Mouse (Mus musculus) MEL (cell line): Measurements from ENCODE around the gene Mrps27. TPM values are rescaled to one million over a fixed set of nuclear protein-coding genes. Genes with fewer than 3 reads are reported as not detected.

Source experiments
- DNase-seq: peaks from one replicate; pipeline ENCODE4 v3.0.0; 2011; ENCODE audit warnings: low read depth, low spot score
- H3K27ac ChIP-seq: 2 replicates; pipeline ENCODE4 v1.5.1; 2012; ENCODE audit warnings: low read depth, mild to moderate bottlenecking, control low read depth, low read length, moderate library complexity; ENCODE audit not compliant: control insufficient read depth
- H3K27me3 ChIP-seq, 2 experiments: fragments of 150-350 bp in 1 of 2; sonication (generic) in 1 of 2; 2 replicates each; pipeline ENCODE4 v1.6.1; 2012; ENCODE audit warnings: low read length in 2 of 2, mild to moderate bottlenecking in 2 of 2, improper control_type of control experiment in 1 of 2, moderate library complexity in 1 of 2; ENCODE audit not compliant: insufficient read depth in 2 of 2, control insufficient read depth in 1 of 2
- H3K36me3 ChIP-seq, 2 experiments: 2 replicates each; pipeline ENCODE4 v1.6.1; 2012 to 2014; ENCODE audit warnings: low read length in 2 of 2, improper control_type of control experiment in 1 of 2, inconsistent platforms in 1 of 2, mild to moderate bottlenecking in 1 of 2; ENCODE audit not compliant: insufficient read depth in 2 of 2, control insufficient read depth in 1 of 2
- H3K4me1 ChIP-seq, 2 experiments: fragments of 150-350 bp in 1 of 2; sonication (generic) in 1 of 2; 2 replicates each; pipeline ENCODE4 v1.6.1; 2012; ENCODE audit warnings: low read length in 2 of 2, improper control_type of control experiment in 1 of 2, mild to moderate bottlenecking in 1 of 2; ENCODE audit not compliant: insufficient read depth in 2 of 2, control insufficient read depth in 1 of 2
- H3K4me3 ChIP-seq, 2 experiments: fragments of 150-350 bp in 1 of 2; sonication (generic) in 1 of 2; 2 replicates each; pipeline ENCODE4 v1.5.1; 2012; ENCODE audit warnings: low read depth in 2 of 2, low read length in 2 of 2, mild to moderate bottlenecking in 2 of 2, moderate library complexity in 2 of 2, control low read depth in 1 of 2, improper control_type of control experiment in 1 of 2; ENCODE audit not compliant: control insufficient read depth in 1 of 2, insufficient read depth in 1 of 2
- H3K79me2 ChIP-seq: 2 replicates; pipeline ENCODE4 v1.6.1; 2012; ENCODE audit warnings: mild to moderate bottlenecking, low read length, moderate library complexity; ENCODE audit not compliant: control insufficient read depth, poor library complexity, insufficient read depth
- H3K9ac ChIP-seq: 2 replicates; pipeline ENCODE4 v1.6.1; 2012; ENCODE audit warnings: low read depth, mild to moderate bottlenecking, control low read depth, low read length, moderate library complexity; ENCODE audit not compliant: control insufficient read depth, poor library complexity, severe bottlenecking
- H3K9me3 ChIP-seq: fragments of 150-350 bp; sonication (generic); replicated peaks from 2 replicates; pipeline ENCODE4 v1.6.1; 2012; ENCODE audit warnings: mild to moderate bottlenecking, low read length, improper control_type of control experiment, moderate library complexity; ENCODE audit not compliant: insufficient read depth
- CHD1 ChIP-seq: IDR thresholded peaks from 2 replicates; pipeline ENCODE4 v1.6.1; 2012; ENCODE audit warnings: low read depth, mild to moderate bottlenecking, inconsistent platforms, low read length, improper control_type of control experiment
- E2F4 ChIP-seq: IDR thresholded peaks from 2 replicates; pipeline ENCODE4 v1.6.1; 2011; ENCODE audit warnings: low read depth, low read length, improper control_type of control experiment, borderline replicate concordance
- ETS1 ChIP-seq: IDR thresholded peaks from 2 replicates; pipeline ENCODE4 v1.6.1; 2012; ENCODE audit warnings: low read depth, mild to moderate bottlenecking, inconsistent platforms, low read length, improper control_type of control experiment, moderate library complexity
- GABPA ChIP-seq: IDR thresholded peaks from 2 replicates; pipeline ENCODE4 v1.6.1; 2012; ENCODE audit warnings: low read depth, mild to moderate bottlenecking, inconsistent platforms, low read length, improper control_type of control experiment, moderate library complexity
- GATA1 ChIP-seq: IDR thresholded peaks from 2 replicates; pipeline ENCODE4 v1.6.1; 2011; ENCODE audit warnings: low read depth, low read length, improper control_type of control experiment
- KAT2A ChIP-seq: conservative IDR thresholded peaks from 2 replicates; pipeline ENCODE4 v1.6.1; 2012; ENCODE audit warnings: low read depth, low read length, improper control_type of control experiment, inconsistent platforms
- MAFK ChIP-seq: IDR thresholded peaks from 2 replicates; pipeline ENCODE4 v1.6.1; 2011; ENCODE audit warnings: low read depth, mild to moderate bottlenecking, low read length, improper control_type of control experiment, borderline replicate concordance
- MAZ ChIP-seq: IDR thresholded peaks from 2 replicates; pipeline ENCODE4 v1.6.1; 2012; ENCODE audit warnings: low read depth, mild to moderate bottlenecking, inconsistent platforms, low read length, improper control_type of control experiment
- MEF2A ChIP-seq: IDR thresholded peaks from 2 replicates; pipeline ENCODE4 v1.6.1; 2014; ENCODE audit warnings: low read depth, mild to moderate bottlenecking, inconsistent platforms, low read length, improper control_type of control experiment; ENCODE audit not compliant: poor library complexity, insufficient replicate concordance, severe bottlenecking; ENCODE audit errors: extremely low read depth
- MYC ChIP-seq: IDR thresholded peaks from 2 replicates; pipeline ENCODE4 v1.6.1; 2011; ENCODE audit warnings: low read depth, mild to moderate bottlenecking, low read length, improper control_type of control experiment, moderate library complexity
- NELFE ChIP-seq: IDR thresholded peaks from 2 replicates; pipeline ENCODE4 v1.6.1; 2011; ENCODE audit warnings: low read depth, low read length, improper control_type of control experiment
- NRF1 ChIP-seq: IDR thresholded peaks from 2 replicates; pipeline ENCODE4 v1.6.1; 2014; ENCODE audit warnings: low read depth, mild to moderate bottlenecking, inconsistent platforms, low read length, improper control_type of control experiment, moderate library complexity; ENCODE audit not compliant: poor library complexity, insufficient read depth, severe bottlenecking
- RCOR1 ChIP-seq: IDR thresholded peaks from 2 replicates; pipeline ENCODE4 v1.6.1; 2012; ENCODE audit warnings: low read depth, mild to moderate bottlenecking, inconsistent platforms, low read length, improper control_type of control experiment
- TAL1 ChIP-seq: IDR thresholded peaks from 2 replicates; pipeline ENCODE4 v1.6.1; 2012; ENCODE audit warnings: mild to moderate bottlenecking, inconsistent platforms, low read length, moderate library complexity, mixed read lengths
- TBP ChIP-seq: IDR thresholded peaks from 2 replicates; pipeline ENCODE4 v1.8.0; 2011; ENCODE audit warnings: low read depth, low read length, improper control_type of control experiment
- TCF12 ChIP-seq: IDR thresholded peaks from 2 replicates; pipeline ENCODE4 v1.6.1; 2014; ENCODE audit warnings: low read depth, mild to moderate bottlenecking, inconsistent platforms, low read length, improper control_type of control experiment, moderate library complexity
- UBTF ChIP-seq: IDR thresholded peaks from 2 replicates; pipeline ENCODE4 v1.6.1; 2012; ENCODE audit warnings: low read depth, mild to moderate bottlenecking, inconsistent platforms, low read length, improper control_type of control experiment, moderate library complexity, borderline replicate concordance; ENCODE audit not compliant: insufficient read depth
- USF2 ChIP-seq, 2 experiments: IDR thresholded peaks; 2 replicates each; pipeline ENCODE4 v1.6.1; 2011 to 2012; ENCODE audit warnings: improper control_type of control experiment in 2 of 2, low read length in 2 of 2, borderline replicate concordance in 1 of 2, inconsistent platforms in 1 of 2, low read depth in 1 of 2, mild to moderate bottlenecking in 1 of 2; ENCODE audit not compliant: insufficient read depth in 1 of 2
- ZC3H11A ChIP-seq: IDR thresholded peaks from 2 replicates; pipeline ENCODE4 v1.6.1; 2012; ENCODE audit warnings: low read depth, mild to moderate bottlenecking, inconsistent platforms, low read length, improper control_type of control experiment
- polyA plus RNA-seq, 2 experiments: library from polyadenylated mRNA; stranded (reverse) in 1 of 2; unstranded in 1 of 2; fragments of >175 nt in 1 of 2; fragments of >200 nt in 1 of 2; gene quantifications; 2 replicates each; pipeline versions ENCODE4 v1.2.1 to v1.2.4; 2012; ENCODE audit warnings: low replicate concordance in 2 of 2, low read depth in 1 of 2; ENCODE audit not compliant: insufficient read length in 2 of 2, insufficient read depth in 1 of 2, missing spikeins in 1 of 2
- total RNA-seq: library from RNA; depleted of rRNA; stranded (reverse); fragments of 300-350 nt; gene quantifications from 2 replicates; pipeline ENCODE4 v1.2.3, GENCODE M21; 2012

The Mrps27 gene
- total and polyA plus RNA-seq, 3 experiments = 27.9 to 44.1 TPM; not detected in 1

DNA sequence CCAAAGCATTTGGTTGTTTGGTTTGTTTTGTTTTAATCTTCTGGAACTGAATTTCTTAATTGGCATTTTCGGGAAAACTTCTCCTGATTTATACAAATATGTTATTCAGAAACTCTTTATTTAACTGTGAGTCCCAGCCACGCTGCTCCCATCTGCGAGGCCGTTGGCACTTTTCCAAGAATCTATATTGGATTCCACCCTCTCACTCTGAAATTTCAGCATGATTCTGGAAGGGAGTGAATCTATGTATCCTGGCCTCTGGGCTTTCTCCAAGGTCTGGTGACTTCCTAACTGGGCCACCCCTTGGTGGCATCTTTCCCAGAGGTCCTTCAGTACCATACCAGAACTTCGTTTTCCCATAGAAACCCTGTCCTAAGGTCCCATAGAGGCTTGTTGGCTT lies 40.7 kb upstream of the Mrps27 start:
- no peaks in the 10 kb centered on the region for H3K4me1 ChIP-seq
- no peaks in the 10 kb centered on the region; a peak in 1 of 4 replicates for H3K27me3 ChIP-seq
- H3K9me3 ChIP-seq = no peaks in the 10 kb centered on the region
- H3K9ac ChIP-seq = no peak overlapping the region
- no peak overlapping the region for H3K4me3 ChIP-seq
- DNase-seq = no peak
- H3K36me3 ChIP-seq = no peaks in the 10 kb centered on the region
- TF ChIP-seq UBTF = no peak
- TF ChIP-seq MEF2A = no peak
- no peak for TF ChIP-seq MAZ
- TF ChIP-seq ETS1 = no peak
- TF ChIP-seq TAL1 = no peak
- TF ChIP-seq MYC = no peak
- no peaks in the 10 kb centered on the region for H3K79me2 ChIP-seq
- no peak overlapping the region for H3K27ac ChIP-seq

DNA sequence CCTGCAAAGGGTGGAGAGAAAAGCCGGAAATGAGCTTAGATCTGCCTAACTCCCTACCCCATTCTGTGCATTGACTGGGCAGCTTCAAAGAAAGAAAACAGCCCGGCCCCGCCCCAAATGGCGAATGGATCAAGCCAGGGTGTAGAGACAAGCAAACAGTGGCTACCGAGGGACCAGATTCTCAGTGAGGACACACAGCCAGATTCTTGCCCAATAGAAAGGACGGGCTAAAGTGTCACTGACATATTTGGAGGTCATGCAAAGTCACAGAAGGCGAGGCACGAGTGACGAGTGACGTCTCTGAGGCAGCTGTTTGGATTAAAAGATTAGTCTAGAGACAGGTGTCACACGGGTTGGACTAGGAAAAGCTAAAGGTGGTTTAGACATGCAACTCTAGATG lies 40.2 kb upstream of the Mrps27 start:
- H3K79me2 ChIP-seq = no peaks in the 10 kb centered on the region

GRCm38 (mm10) chr13:99305186-99305585 lies 39.4 kb upstream of the Mrps27 start:
- H3K9me3 ChIP-seq = no peaks in the 10 kb centered on the region
- H3K4me3 ChIP-seq = no peak overlapping the region
- no peak overlapping the region for H3K27ac ChIP-seq
- H3K79me2 ChIP-seq = no peaks in the 10 kb centered on the region
- no peak for DNase-seq
- no peak for TF ChIP-seq MYC
- no peak for TF ChIP-seq NRF1
- TF ChIP-seq RCOR1 = no peak
- TF ChIP-seq GABPA = no peak
- TF ChIP-seq MAFK = no peak
- no peak for TF ChIP-seq ZC3H11A
- TF ChIP-seq TBP = no peak
- no peak for TF ChIP-seq GATA1
- no peak for TF ChIP-seq ETS1
- no peak for TF ChIP-seq E2F4
- TF ChIP-seq CHD1 = no peak
- no peak for TF ChIP-seq TCF12
- TF ChIP-seq KAT2A = no peak
- TF ChIP-seq, all 39 proteins: peak for 0
- Histone ChIP-seq H3K36me3 (no peaks in the 10 kb centered on the region), H3K9ac (no peak overlapping the region), H3K27me3 (no peaks in the 10 kb centered on the region; a peak in 1 of 4 replicates), H3K4me1 (no peaks in the 10 kb centered on the region)

More for the DNA sequence above, 40.2 kb upstream of the Mrps27 start:
- no peak overlapping the region for H3K9ac ChIP-seq
- no peaks in the 10 kb centered on the region for H3K9me3 ChIP-seq
- no peaks in the 10 kb centered on the region for H3K36me3 ChIP-seq
- H3K4me3 ChIP-seq = no peak overlapping the region
- no peak for DNase-seq
- no peak for TF ChIP-seq MYC
- no peak for TF ChIP-seq MEF2A
- TF ChIP-seq ZC3H11A = no peak
- TF ChIP-seq MAZ = no peak
- TF ChIP-seq USF2 (IDR thresholded peaks at IDR 0.05; ENCODE audit: borderline replicate concordance in 1 of 2, insufficient read depth in 1 of 2, low read depth in 1 of 2, low read length in 2 of 2) = no peak
- TF ChIP-seq NELFE = no peak
- TF ChIP-seq E2F4 = no peak
- TF ChIP-seq, all 39 proteins: peak for 0
- no peak overlapping the region for H3K27ac ChIP-seq
- no peaks in the 10 kb centered on the region for H3K4me1 ChIP-seq
- no peaks in the 10 kb centered on the region; a peak in 1 of 4 replicates for H3K27me3 ChIP-seq
